Mouse (Mus musculus) stomach, postnatal 0 days (tissue): ENCODE measurements at regions not wholly inside any gene's neighbourhood (a gene's known extent, or its start where the extent isn't known, plus 50 kb on each side); places are given as distances from the start of the nearest gene placed in this dataset.

Experiments
- ATAC-seq: fragments of 200-750 bp; cut with Nextera tagmentation; 2 replicates; pipeline ENCODE4 v1.8.0; 2017; ENCODE audit not compliant: low FRiP score, low TSS enrichment
- DNase-seq: peaks from one replicate; pipeline ENCODE4 v3.0.0-alpha.2; 2016; ENCODE audit warnings: low spot score
- H3K27ac ChIP-seq: fragments of 300-500 bp; sonication (generic); replicated peaks from 2 replicates; pipeline ENCODE4 v1.5.1; 2014; ENCODE audit warnings: mild to moderate bottlenecking, control low read depth
- H3K27me3 ChIP-seq: fragments of 300-500 bp; sonication (generic); 2 replicates; pipeline ENCODE4 v1.6.1; 2014; ENCODE audit warnings: low read length; ENCODE audit not compliant: control insufficient read depth, insufficient read depth
- H3K36me3 ChIP-seq: fragments of 300-500 bp; sonication (generic); 2 replicates; pipeline ENCODE4 v1.6.1; 2014; ENCODE audit warnings: low read length, mixed read lengths; ENCODE audit not compliant: control insufficient read depth, insufficient read depth
- H3K4me1 ChIP-seq: fragments of 300-500 bp; sonication (generic); replicated peaks from 2 replicates; pipeline ENCODE4 v1.6.1; 2014; ENCODE audit warnings: antibody characterized with exemption; ENCODE audit not compliant: control insufficient read depth, insufficient read depth
- H3K4me2 ChIP-seq: fragments of 300-500 bp; sonication (generic); replicated peaks from 2 replicates; pipeline ENCODE4 v1.6.1; 2014; ENCODE audit warnings: low read depth, mild to moderate bottlenecking, control low read depth, moderate library complexity
- H3K4me3 ChIP-seq: fragments of 300-500 bp; sonication (generic); 2 replicates; pipeline ENCODE4 v1.5.1; 2014; ENCODE audit warnings: low read depth, low read length, control low read depth
- H3K9ac ChIP-seq: fragments of 300-500 bp; sonication (generic); 2 replicates; pipeline ENCODE4 v1.6.1; 2014; ENCODE audit warnings: mild to moderate bottlenecking, low read length, control low read depth, mixed read lengths
- H3K9me3 ChIP-seq: fragments of 300-500 bp; sonication (generic); 2 replicates; pipeline ENCODE4 v1.6.1; 2016; ENCODE audit warnings: low read length; ENCODE audit not compliant: control insufficient read depth
- CTCF ChIP-seq: IDR thresholded peaks from 2 replicates; pipeline ENCODE4 v1.5.1; 2016; ENCODE audit warnings: antibody characterized with exemption, low read depth, mild to moderate bottlenecking, moderate library complexity
- EP300 ChIP-seq: optimal IDR thresholded peaks from 2 replicates; pipeline ENCODE3; 2016; ENCODE audit warnings: antibody characterized with exemption
- WGBS: fragments of 180-500 bp; shearing (Covaris S2); extraction: QIAGEN DNeasy Blood & Tissue Kit; methylation state at CpG from one replicate; pipeline ENCODE4 v1.1.7; 2014; 5-methylcytosine and 5-hydroxymethylcytosine counted together

- H3K4me2 ChIP-seq: no peak overlapping the region
- no peak for TF ChIP-seq CTCF
- TF ChIP-seq EP300: no peak
- H3K27ac ChIP-seq: no peak overlapping the region
- no peaks in the 10 kb centered on the region for H3K27me3 ChIP-seq
- ATAC-seq: no peak
- no peaks in the 10 kb centered on the region for H3K36me3 ChIP-seq
- no peaks in the 10 kb centered on the region for H3K4me1 ChIP-seq
- DNase-seq: no peak
- no peak overlapping the region for H3K4me3 ChIP-seq
- H3K9ac ChIP-seq: no peak overlapping the region
- H3K9me3 ChIP-seq: no peaks in the 10 kb centered on the region
These were observed 518.2 kb upstream of the Celf2 start for GRCm38 (mm10) chr2:8027571-8027970.

GRCm38 (mm10) chr2:8026648-8027047, 517.3 kb upstream of the Celf2 start:
- H3K4me3 ChIP-seq: no peak overlapping the region
- H3K4me2 ChIP-seq: no peak overlapping the region
- no peak for DNase-seq
- H3K36me3 ChIP-seq: no peaks in the 10 kb centered on the region
- H3K4me1 ChIP-seq: no peaks in the 10 kb centered on the region
- no peak overlapping the region for H3K27ac ChIP-seq
- no peak for TF ChIP-seq EP300
- TF ChIP-seq CTCF: no peak
- H3K9ac ChIP-seq: no peak overlapping the region
- ATAC-seq: no peak
- no peaks in the 10 kb centered on the region for H3K9me3 ChIP-seq
- WGBS: 90% methylated on average over 10 of the region's 10 CpGs
- no peaks in the 10 kb centered on the region for H3K27me3 ChIP-seq

GRCm38 (mm10) chr2:8022651-8023050, 513.3 kb upstream of the Celf2 start:
- H3K27ac ChIP-seq: no peak overlapping the region
- H3K36me3 ChIP-seq: no peaks in the 10 kb centered on the region
- WGBS: 27% methylated on average over 3 of the region's 3 CpGs
- no peaks in the 10 kb centered on the region for H3K9me3 ChIP-seq
- no peaks in the 10 kb centered on the region for H3K27me3 ChIP-seq
- H3K4me3 ChIP-seq: no peak overlapping the region
- H3K4me2 ChIP-seq: no peak overlapping the region
- H3K4me1 ChIP-seq: no peaks in the 10 kb centered on the region
- DNase-seq: no peak
- TF ChIP-seq EP300 (no peak), CTCF (no peak)
- H3K9ac ChIP-seq: no peak overlapping the region
- no peak for ATAC-seq

- no peak overlapping the region for H3K4me3 ChIP-seq
- no peak overlapping the region for H3K27ac ChIP-seq
- TF ChIP-seq EP300 (no peak), CTCF (no peak)
- no peaks in the 10 kb centered on the region for H3K4me1 ChIP-seq
- no peak for ATAC-seq
- H3K27me3 ChIP-seq: no peaks in the 10 kb centered on the region
- no peaks in the 10 kb centered on the region for H3K9me3 ChIP-seq
- no peak for DNase-seq
- H3K4me2 ChIP-seq: no peak overlapping the region
- WGBS: 52% methylated on average over 5 of the region's 5 CpGs
- no peak overlapping the region for H3K9ac ChIP-seq
- H3K36me3 ChIP-seq: no peaks in the 10 kb centered on the region
These were observed 512.7 kb upstream of the Celf2 start for GRCm38 (mm10) chr2:8022043-8022442.

- no peak for TF ChIP-seq CTCF
- TF ChIP-seq EP300: no peak
- H3K9me3 ChIP-seq: no peaks in the 10 kb centered on the region
- no peak for ATAC-seq
- no peak overlapping the region for H3K9ac ChIP-seq
- no peak overlapping the region for H3K4me2 ChIP-seq
- no peak overlapping the region for H3K27ac ChIP-seq
- H3K4me1 ChIP-seq: no peaks in the 10 kb centered on the region
- H3K4me3 ChIP-seq: no peak overlapping the region
- no peaks in the 10 kb centered on the region for H3K36me3 ChIP-seq
- H3K27me3 ChIP-seq: no peaks in the 10 kb centered on the region
- DNase-seq: no peak
- 71% methylated on average over 6 of the region's 6 CpGs for WGBS
These were observed 503.5 kb upstream of the Celf2 start for GRCm38 (mm10) chr2:8012826-8013225.

GRCm38 (mm10) chr2:7999444-7999843, 490.1 kb upstream of the Celf2 start:
- Histone ChIP-seq H3K27me3 (no peaks in the 10 kb centered on the region), H3K4me1 (no peaks in the 10 kb centered on the region), H3K9ac (no peak overlapping the region), H3K27ac (no peak overlapping the region), H3K4me3 (no peak overlapping the region), H3K36me3 (no peaks in the 10 kb centered on the region), H3K4me2 (no peak overlapping the region), H3K9me3 (no peaks in the 10 kb centered on the region)
- TF ChIP-seq EP300: no peak
- TF ChIP-seq CTCF: no peak
- no peak for DNase-seq
- 64% methylated on average over 2 of the region's 2 CpGs for WGBS
- no peak for ATAC-seq

- Histone ChIP-seq H3K9me3 (no peaks in the 10 kb centered on the region), H3K9ac (no peak overlapping the region), H3K27ac (no peak overlapping the region), H3K4me1 (no peaks in the 10 kb centered on the region), H3K4me2 (no peak overlapping the region), H3K27me3 (no peaks in the 10 kb centered on the region), H3K4me3 (no peak overlapping the region), H3K36me3 (no peaks in the 10 kb centered on the region)
- TF ChIP-seq CTCF (no peak), EP300 (no peak)
- ATAC-seq (no peak), DNase-seq (no peak)
These were observed 465.1 kb upstream of the Celf2 start for GRCm38 (mm10) chr2:7974471-7974870.
